Mouse (Mus musculus): ENCODE data around the gene Klhl2. TPM values are rescaled to one million over a fixed set of nuclear protein-coding genes. Genes with fewer than 3 reads are reported as not detected.

Klhl2 gene
- total RNA-seq, 2 experiments from 2014 or later = 321 to 328 TPM

DNA sequence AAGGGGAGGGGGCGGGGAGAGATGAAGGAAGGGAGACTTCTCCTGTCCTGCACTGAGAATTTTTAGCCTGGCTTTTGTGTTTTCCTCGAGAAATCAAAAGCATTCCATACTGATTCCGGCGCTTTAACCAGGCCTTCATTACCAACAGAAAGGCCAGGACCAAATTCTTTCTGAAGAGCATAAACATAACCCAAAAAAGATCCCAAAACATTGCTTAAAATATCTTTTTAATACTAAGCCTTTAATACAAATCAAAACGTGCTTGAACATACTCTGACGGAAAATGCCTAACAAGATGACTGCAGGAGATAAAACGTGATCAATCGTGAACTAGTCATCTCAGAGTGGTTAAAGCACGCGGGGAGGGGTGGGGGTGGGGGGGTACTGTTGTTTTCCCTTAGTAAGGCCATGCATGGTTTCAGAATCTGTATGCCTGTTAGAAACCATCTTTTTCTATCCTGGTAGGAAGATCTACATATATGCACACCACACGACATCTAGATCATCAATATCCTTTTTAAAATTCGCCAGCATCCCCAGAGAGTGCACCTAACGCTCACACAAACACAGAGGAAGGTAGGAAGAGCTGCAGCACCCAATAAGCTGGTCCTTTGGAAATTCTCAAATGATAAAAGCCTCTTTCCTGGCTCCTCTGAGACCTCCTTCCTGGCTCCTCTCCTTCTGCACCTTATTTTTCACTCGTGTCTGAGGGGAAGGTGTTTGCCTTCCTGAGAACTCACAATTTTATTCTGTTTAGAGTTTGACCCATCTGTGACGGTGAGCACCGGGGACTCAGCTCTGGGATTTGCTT is 158.0 kb downstream of the Klhl2 start:
- no peak for DNase-seq

DNA sequence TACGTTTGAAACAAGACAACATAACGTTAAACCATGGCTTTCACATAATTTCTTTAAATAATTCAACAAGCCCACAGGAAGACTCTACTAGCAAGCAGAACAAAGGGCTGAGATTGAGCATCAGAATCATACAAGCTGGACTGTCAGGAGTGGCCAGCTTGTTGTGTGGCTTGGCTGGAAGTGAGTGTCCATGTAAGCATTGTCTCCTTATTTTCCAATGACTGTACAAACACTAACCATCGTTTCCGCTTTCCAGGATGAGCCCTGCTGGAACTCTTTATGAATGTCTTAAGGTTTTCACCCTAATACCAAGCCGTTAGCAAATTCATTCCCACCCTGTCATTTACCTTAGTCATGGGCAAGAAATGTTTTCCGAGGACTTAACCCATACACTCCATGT is 159.0 kb downstream of the Klhl2 start:
- no peak for DNase-seq

DNA sequence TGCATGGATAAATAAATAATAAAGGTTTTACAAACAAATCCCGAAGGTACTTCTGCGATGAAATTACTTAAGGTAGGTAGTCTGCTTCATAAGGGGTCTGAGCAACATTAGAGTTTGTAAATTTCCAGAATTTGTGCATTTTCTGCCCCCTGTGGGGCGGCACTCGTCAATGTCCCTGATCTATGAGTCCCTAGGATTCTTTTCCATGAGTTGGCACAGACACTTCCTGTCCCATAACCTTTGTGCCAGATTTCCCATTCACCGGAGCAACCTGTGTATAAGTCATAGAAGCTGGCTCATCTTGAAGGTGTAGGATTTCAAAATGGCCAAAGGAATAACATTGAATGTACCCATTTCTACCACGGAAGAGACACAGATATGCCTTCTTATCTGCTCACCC is 159.5 kb downstream of the Klhl2 start:
- DNase-seq = no peak

Other genes with a start within 250 kb of the Klhl2 start
- 1,000 to 10,000 TPM; 2,857 to 3,040 TPM for gene Cpe, start 157.0 kb downstream of the Klhl2 start, total RNA-seq (2021)
- 10 to 100 TPM; 79.8 to 89.9 TPM for gene Msmo1, start 116.2 kb downstream of the Klhl2 start, total RNA-seq (2021)
- 10 to 100 TPM; 22.1 to 22.9 TPM for gene Tmem192, start 97.2 kb upstream of the Klhl2 start, total RNA-seq (2021)
- gene Trim75, start 137.8 kb upstream of the Klhl2 start, total RNA-seq (2021) = not detected
- gene Trim61, start 168.5 kb upstream of the Klhl2 start, total RNA-seq (2021) = not detected
- not detected for gene Trim60, start 168.6 kb upstream of the Klhl2 start, total RNA-seq (2021)
- gene Apela, start 187.3 kb upstream of the Klhl2 start, total RNA-seq (2021) = not detected
- gene Gm10663, start 225.0 kb upstream of the Klhl2 start, total RNA-seq (2021) = not detected